Mouse (Mus musculus) cerebellum, postnatal 25 days (tissue): ENCODE results near the gene Ust.
A peak's percentile ranks its signal among the peaks of the same experiment; 100 is the strongest.

ENCODE experiments used
- DNase-seq, 2 experiments: peaks; one replicate each; pipeline ENCODE4 v3.0.0; 2021; ENCODE audit warnings: mixed read lengths in 2 of 2

Ust gene

GRCm38 (mm10) chr10:8427671-8428364, 90.8 kb downstream of the Ust start:
- peak; percentile 46 to 55 for DNase-seq

- DNase-seq, result peak in 1 of 2 experiments; percentile 38
Measured at GRCm38 (mm10) chr10:8419496-8420009, 99.1 kb downstream of the Ust start.

GRCm38 (mm10) chr10:8415474-8415873, 103.2 kb downstream of the Ust start:
- DNase-seq, result no peak

GRCm38 (mm10) chr10:8415036-8415435, 103.6 kb downstream of the Ust start:
- no peak for DNase-seq

- DNase-seq, result no peak
Measured at GRCm38 (mm10) chr10:8405141-8405540, 113.5 kb downstream of the Ust start.

GRCm38 (mm10) chr10:8392226-8392625, 126.4 kb downstream of the Ust start:
- no peak for DNase-seq

GRCm38 (mm10) chr10:8391264-8391748, 127.3 kb downstream of the Ust start:
- DNase-seq, result peak; percentile 48 to 60

- DNase-seq, result peak in 1 of 2 experiments; percentile 1
Measured at GRCm38 (mm10) chr10:8388239-8388638, 130.4 kb downstream of the Ust start.

GRCm38 (mm10) chr10:8369894-8370500, 148.6 kb downstream of the Ust start:
- peak in 1 of 2 experiments; percentile 2 for DNase-seq

- DNase-seq, result no peak
Measured at GRCm38 (mm10) chr10:8365816-8366215, 152.8 kb downstream of the Ust start.

GRCm38 (mm10) chr10:8364182-8364581, 154.4 kb downstream of the Ust start:
- DNase-seq, result no peak

GRCm38 (mm10) chr10:8363281-8363680, 155.3 kb downstream of the Ust start:
- DNase-seq, result no peak

GRCm38 (mm10) chr10:8358286-8359045, 160.2 kb downstream of the Ust start:
- no peak for DNase-seq

- no peak for DNase-seq
Measured at GRCm38 (mm10) chr10:8353534-8353933, 165.1 kb downstream of the Ust start.

- DNase-seq, result peak; percentile 42 to 51
Measured at GRCm38 (mm10) chr10:8350626-8351025, 168.0 kb downstream of the Ust start.

- DNase-seq, result no peak
Measured at GRCm38 (mm10) chr10:8347497-8347896, 171.1 kb downstream of the Ust start.

- DNase-seq, result no peak
Measured at GRCm38 (mm10) chr10:8342556-8342955, 176.1 kb downstream of the Ust start.

GRCm38 (mm10) chr10:8339645-8340428, 178.8 kb downstream of the Ust start:
- DNase-seq, result peak; percentile 49 to 75

GRCm38 (mm10) chr10:8336601-8337000, 182.0 kb downstream of the Ust start:
- DNase-seq, result peak in 1 of 2 experiments; percentile 49

GRCm38 (mm10) chr10:8330958-8331357, 187.7 kb downstream of the Ust start:
- DNase-seq, result no peak

- DNase-seq, result peak in 1 of 2 experiments; percentile 57
Measured at GRCm38 (mm10) chr10:8330006-8330405, 188.6 kb downstream of the Ust start.

- DNase-seq, result peak; percentile 75 to 86
Measured at GRCm38 (mm10) chr10:8323304-8323765, 195.3 kb downstream of the Ust start.
